Mouse (Mus musculus): ENCODE data around the gene Nfix.

DNA sequence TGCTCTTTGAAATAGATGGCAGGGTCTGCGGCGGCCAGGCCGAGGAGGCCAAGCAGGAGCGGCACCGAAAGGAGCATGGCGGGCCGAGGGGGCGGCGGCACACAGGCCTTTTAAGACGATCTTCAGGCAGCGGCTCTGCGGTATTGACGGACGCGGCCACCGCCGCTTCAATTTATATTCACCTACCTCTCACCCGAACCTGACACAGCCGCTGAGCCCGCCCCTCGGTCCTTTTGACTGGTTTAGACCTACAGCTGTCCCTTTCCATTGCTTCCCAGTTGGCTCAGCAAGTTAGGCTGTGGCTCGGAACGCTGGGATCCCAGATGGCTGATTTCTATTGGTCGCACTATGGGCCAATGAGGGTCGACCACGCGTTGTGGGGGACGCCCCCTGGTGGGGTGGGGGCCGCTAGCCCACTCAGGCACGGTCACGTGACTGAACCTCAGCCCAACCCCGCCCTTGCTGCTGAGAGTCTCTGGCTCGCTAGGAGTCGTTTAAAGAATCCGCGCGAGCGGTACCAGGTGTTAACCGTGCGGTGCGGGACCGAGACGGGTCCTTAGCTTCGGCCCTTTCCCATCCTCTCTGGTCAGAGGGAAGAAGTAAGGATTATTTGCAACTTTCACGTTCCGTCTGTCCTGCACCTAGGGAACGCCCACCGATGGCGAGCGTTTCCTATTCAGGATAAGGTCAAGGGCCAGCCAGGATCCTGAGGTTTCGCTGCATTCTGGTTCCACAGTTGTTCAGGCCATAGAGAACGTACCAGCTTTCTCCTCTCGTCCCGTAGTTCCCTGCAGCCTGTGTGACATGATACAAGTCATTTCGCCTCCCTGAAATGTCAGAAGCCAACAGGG is 46.8 kb upstream of the Nfix start, which contains the start of gene Calr:
- peak; percentile 45 for TF ChIP-seq CTCF (IDR thresholded peaks at IDR 0.05)
- peak; percentile 95 for TF ChIP-seq POLR2A (IDR thresholded peaks at IDR 0.05; ENCODE audit: insufficient read depth, low read depth, low read length)
- TF ChIP-seq EP300 (IDR thresholded peaks at IDR 0.05; ENCODE audit: insufficient read depth, low read depth, low read length): peak; percentile 62; the same call in 1 of the 2 replicates

Data from heart, adult 2 months (tissue).